Mouse (Mus musculus) ES-Bruce4 (cell line): Measurements from ENCODE around the gene Plekhm3.

Experiments used
- EP300 ChIP-seq: IDR thresholded peaks from 2 replicates; pipeline ENCODE4 v1.6.1; 2011; ENCODE audit warnings: low read depth, low read length; ENCODE audit not compliant: insufficient read depth
- POLR2A ChIP-seq: IDR thresholded peaks from one replicate; pipeline ENCODE4 v1.8.1; 2011; ENCODE audit warnings: low read length; ENCODE audit not compliant: insufficient read depth

- TF ChIP-seq POLR2A (no peak), EP300 (no peak)
These were observed 151.4 kb downstream of the Plekhm3 start for GRCm38 (mm10) chr1:64805217-64805616.
